Mouse (Mus musculus) spleen, adult 2 months (tissue): ENCODE measurements at regions not wholly inside any gene's neighbourhood (a gene's known extent, or its start where the extent isn't known, plus 50 kb on each side); places are given as distances from the start of the nearest gene placed in this dataset.

Experiments used
- CTCF ChIP-seq: fragments of 200-500 bp; IDR thresholded peaks from 2 replicates; pipeline ENCODE4 v1.5.1; 2011; ENCODE audit warnings: mild to moderate bottlenecking, inconsistent platforms; ENCODE audit not compliant: insufficient read depth, insufficient read length, insufficient replicate concordance; ENCODE audit errors: extremely low read depth
- POLR2A ChIP-seq: fragments of 200-500 bp; IDR thresholded peaks from 2 replicates; pipeline ENCODE4 v1.6.1; 2011; ENCODE audit warnings: low read depth, low read length, inconsistent platforms

DNA sequence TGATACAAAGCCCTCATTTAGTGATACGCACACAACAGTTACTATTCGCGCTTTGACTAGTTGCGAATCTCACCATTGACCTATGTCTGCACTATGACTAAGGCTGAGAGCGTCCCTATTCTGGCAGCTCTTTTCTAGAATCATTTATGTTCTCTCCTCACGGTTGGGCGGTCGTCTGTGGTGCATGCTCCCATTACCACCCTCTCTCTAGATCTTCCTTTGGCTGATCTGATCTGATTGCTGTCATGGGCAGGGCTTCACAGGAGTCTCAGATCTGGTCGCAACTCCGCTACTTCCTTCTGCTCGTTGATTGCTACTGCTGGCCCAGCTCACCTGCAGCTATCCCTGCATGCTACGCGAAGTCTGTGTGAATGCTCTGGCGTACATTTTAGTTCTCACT, 239.2 kb upstream of the BC052040 start:
- TF ChIP-seq CTCF, result no peak
- no peak for TF ChIP-seq POLR2A
